Mouse (Mus musculus): ENCODE data around the gene Spem2. TPM values are rescaled to one million over a fixed set of nuclear protein-coding genes. Genes with fewer than 3 reads are reported as not detected.

Gene Spem2
- polyA plus RNA-seq, 1 experiment: not detected

- WGBS: 4% methylated on average over 51 of the region's 52 CpGs
- peak overlapping the region; percentile 66 for H3K4me3 ChIP-seq (replicated peaks; ENCODE audit: extremely low read depth, low read depth, low read length)
- no peak for DNase-seq
- TF ChIP-seq CTCF (IDR thresholded peaks at IDR 0.05; ENCODE audit: insufficient read depth, low read length): no peak
- TF ChIP-seq POLR2A (IDR thresholded peaks at IDR 0.05; ENCODE audit: borderline replicate concordance, extremely low read depth, low read depth, low read length): no peak
- 0 out of 2 replicates have a peak, but pooled peaks cover 2% of the 10 kb centered on the region for H3K4me1 ChIP-seq (ENCODE audit: control insufficient read depth, insufficient read depth, low read length)
These were observed 18.7 kb upstream of the Spem2 start for GRCm38 (mm10) chr11:69836703-69837576.

- TF ChIP-seq CTCF (IDR thresholded peaks at IDR 0.05; ENCODE audit: insufficient read depth, low read length) (no peak), POLR2A (IDR thresholded peaks at IDR 0.05; ENCODE audit: borderline replicate concordance, extremely low read depth, low read depth, low read length) (no peak)
- 36% methylated on average over 4 of the region's 4 CpGs for WGBS
- no peak for DNase-seq
- 0 out of 2 replicates have a peak, but pooled peaks cover 2% of the 10 kb centered on the region for H3K4me1 ChIP-seq (ENCODE audit: control insufficient read depth, insufficient read depth, low read length)
- no peak overlapping the region for H3K4me3 ChIP-seq (replicated peaks; ENCODE audit: extremely low read depth, low read depth, low read length)
These were observed 17.7 kb upstream of the Spem2 start for GRCm38 (mm10) chr11:69835966-69836335.

- TF ChIP-seq CTCF (IDR thresholded peaks at IDR 0.05; ENCODE audit: insufficient read depth, low read length) (no peak), POLR2A (IDR thresholded peaks at IDR 0.05; ENCODE audit: borderline replicate concordance, extremely low read depth, low read depth, low read length) (no peak)
- 54% methylated on average over 9 of the region's 9 CpGs for WGBS
- Histone ChIP-seq H3K4me3 (replicated peaks; ENCODE audit: extremely low read depth, low read depth, low read length) (no peak overlapping the region), H3K4me1 (ENCODE audit: control insufficient read depth, insufficient read depth, low read length) (0 out of 2 replicates have a peak, but pooled peaks cover 2% of the 10 kb centered on the region)
- no peak for DNase-seq
These were observed 17.2 kb upstream of the Spem2 start for GRCm38 (mm10) chr11:69835326-69835965.

- Histone ChIP-seq H3K4me1 (ENCODE audit: control insufficient read depth, insufficient read depth, low read length) (0 out of 2 replicates have a peak, but pooled peaks cover 2% of the 10 kb centered on the region), H3K4me3 (replicated peaks; ENCODE audit: extremely low read depth, low read depth, low read length) (no peak overlapping the region)
- DNase-seq: peak; percentile 39
- TF ChIP-seq CTCF (IDR thresholded peaks at IDR 0.05; ENCODE audit: insufficient read depth, low read length) (no peak), POLR2A (IDR thresholded peaks at IDR 0.05; ENCODE audit: borderline replicate concordance, extremely low read depth, low read depth, low read length) (no peak)
- WGBS: 27% methylated on average over 46 of the region's 48 CpGs
These were observed 15.8 kb upstream of the Spem2 start for GRCm38 (mm10) chr11:69834001-69834549.

- WGBS: 69% methylated on average over 8 of the region's 8 CpGs
- TF ChIP-seq CTCF (IDR thresholded peaks at IDR 0.05; ENCODE audit: insufficient read depth, low read length) (no peak), POLR2A (IDR thresholded peaks at IDR 0.05; ENCODE audit: borderline replicate concordance, extremely low read depth, low read depth, low read length) (no peak)
- no peak for DNase-seq
- H3K4me3 ChIP-seq (replicated peaks; ENCODE audit: extremely low read depth, low read depth, low read length): no peak overlapping the region
- 0 out of 2 replicates have a peak, but pooled peaks cover 2% of the 10 kb centered on the region for H3K4me1 ChIP-seq (ENCODE audit: control insufficient read depth, insufficient read depth, low read length)
These were observed 15.3 kb upstream of the Spem2 start for GRCm38 (mm10) chr11:69833554-69833953.

- Histone ChIP-seq H3K4me3 (replicated peaks; ENCODE audit: extremely low read depth, low read depth, low read length) (no peak overlapping the region), H3K4me1 (ENCODE audit: control insufficient read depth, insufficient read depth, low read length) (no peaks in the 10 kb centered on the region)
- TF ChIP-seq CTCF (IDR thresholded peaks at IDR 0.05; ENCODE audit: insufficient read depth, low read length): no peak
- TF ChIP-seq POLR2A (IDR thresholded peaks at IDR 0.05; ENCODE audit: borderline replicate concordance, extremely low read depth, low read depth, low read length): no peak
- no peak for DNase-seq
- 78% methylated on average over 5 of the region's 5 CpGs for WGBS
These were observed 10.6 kb upstream of the Spem2 start for GRCm38 (mm10) chr11:69828832-69829231.

- no peak for TF ChIP-seq CTCF (IDR thresholded peaks at IDR 0.05; ENCODE audit: insufficient read depth, low read length)
- TF ChIP-seq POLR2A (IDR thresholded peaks at IDR 0.05; ENCODE audit: borderline replicate concordance, extremely low read depth, low read depth, low read length): no peak
- DNase-seq: no peak
- no peaks in the 10 kb centered on the region for H3K4me1 ChIP-seq (ENCODE audit: control insufficient read depth, insufficient read depth, low read length)
- 66% methylated on average over 2 of the region's 2 CpGs for WGBS
- H3K4me3 ChIP-seq (replicated peaks; ENCODE audit: extremely low read depth, low read depth, low read length): no peak overlapping the region
These were observed 5.2 kb upstream of the Spem2 start for GRCm38 (mm10) chr11:69823456-69823855.

GRCm38 (mm10) chr11:69822080-69822479 lies 3.8 kb upstream of the Spem2 start, which contains the start of gene Spem1:
Gene Spem1, minus strand, starts transcription at chr11:69822180.
- no peaks in the 10 kb centered on the region for H3K4me1 ChIP-seq (ENCODE audit: control insufficient read depth, insufficient read depth, low read length)

GRCm38 (mm10) chr11:69818871-69819270 lies 606 bp upstream of the Spem2 start:
- H3K4me1 ChIP-seq (ENCODE audit: control insufficient read depth, insufficient read depth, low read length): no peaks in the 10 kb centered on the region
- no peak for DNase-seq
- TF ChIP-seq CTCF (IDR thresholded peaks at IDR 0.05; ENCODE audit: insufficient read depth, low read length): no peak
- no peak for TF ChIP-seq POLR2A (IDR thresholded peaks at IDR 0.05; ENCODE audit: borderline replicate concordance, extremely low read depth, low read depth, low read length)
- H3K4me3 ChIP-seq (replicated peaks; ENCODE audit: extremely low read depth, low read depth, low read length): no peak overlapping the region
- 83% methylated on average over 8 of the region's 8 CpGs for WGBS

More at GRCm38 (mm10) chr11:69822080-69822479, 3.8 kb upstream of the Spem2 start, which contains the start of gene Spem1:
- no peak for TF ChIP-seq CTCF (IDR thresholded peaks at IDR 0.05; ENCODE audit: insufficient read depth, low read length)
- no peak for TF ChIP-seq POLR2A (IDR thresholded peaks at IDR 0.05; ENCODE audit: borderline replicate concordance, extremely low read depth, low read depth, low read length)
- 92% methylated on average over 3 of the region's 3 CpGs for WGBS
- no peak within 1 kb of the TSS for H3K4me3 ChIP-seq (replicated peaks; ENCODE audit: extremely low read depth, low read depth, low read length)
- no peak for DNase-seq

Data from lung, adult 2 months (tissue).